Comparison of ENCODE assay signal across 32 mouse cellular contexts in genomic region chr12:111233798-111234197, GRCm38 (mm10). TPM values are rescaled to one million over a fixed set of nuclear protein-coding genes. Genes with fewer than 3 reads are reported as not detected.
A peak's percentile ranks its signal among the peaks of the same experiment; 100 is the strongest.
DNase-seq lines count a peak whose midpoint lies in the region; ATAC-seq and TF ChIP-seq lines count a peak whose summit lies in the region.
"Had no signal": no experiment of that assay in that cellular context is flagged by ENCODE, and none has a peak within 500 bp of the region (broad histone marks: within the 10 kb centered on the region; RNA-seq: fewer than 3 reads in every experiment).

No protein-coding gene starts in this region.

- peaks cover 30% of the 10 kb centered on the region for H3K36me3 ChIP-seq in embryonic facial prominence, embryonic 13.5 days
- peaks cover 39% of the 10 kb centered on the region for H3K36me3 ChIP-seq in embryonic facial prominence, embryonic 10.5 days (replicated peaks)
- no peaks in the 10 kb centered on the region for H3K36me3 ChIP-seq in lung, postnatal 0 days (ENCODE audit: insufficient read depth, low read length)
- H3K36me3 ChIP-seq in small intestine, adult 2 months (ENCODE audit: control insufficient read depth, insufficient read depth, low read length), result peaks cover 11% of the 10 kb centered on the region

- 96% methylated on average over 4 of the region's 4 CpGs for WGBS in embryonic facial prominence, embryonic 13.5 days
- 94% methylated on average over 4 of the region's 4 CpGs for WGBS in embryonic facial prominence, embryonic 10.5 days
- WGBS in lung, postnatal 0 days, result 78% methylated on average over 4 of the region's 4 CpGs
- WGBS in lung, adult 2 months, result 90% methylated on average over 4 of the region's 4 CpGs
- 68% methylated on average over 4 of the region's 4 CpGs for WGBS in small intestine, adult 2 months

- intact Hi-C loops in heart, postnatal 25 days (cut with DNase I), result no loop called here

- no peak overlapping the region for H3K4me2 ChIP-seq in embryonic facial prominence, embryonic 13.5 days
- no peak overlapping the region for H3K4me2 ChIP-seq in lung, postnatal 0 days (replicated peaks; ENCODE audit: low read depth, low read length)
- H3K4me2 ChIP-seq: forebrain, embryonic 12.5 days; hindbrain, embryonic 15.5 days; neural tube, embryonic 13.5 days had no signal

- ATAC-seq in embryonic facial prominence, embryonic 13.5 days (ENCODE audit: insufficient number of reproducible peaks, insufficient read depth, low FRiP score, low TSS enrichment, low read depth), result no peak
- ATAC-seq in lung, postnatal 0 days, result 0 out of 2 replicates have a peak, but pooled peaks have one; percentile 14
- ATAC-seq: midbrain, embryonic 16.5 days had no signal

- TF ChIP-seq EP300 in lung, postnatal 0 days (IDR thresholded peaks at IDR 0.05), result no peak

- H3K4me1 ChIP-seq in embryonic facial prominence, embryonic 13.5 days, result peaks cover 14% of the 10 kb centered on the region
- H3K4me1 ChIP-seq in embryonic facial prominence, embryonic 10.5 days, result peaks cover 13% of the 10 kb centered on the region
- H3K4me1 ChIP-seq in lung, postnatal 0 days (ENCODE audit: insufficient read depth, low read depth, low read length), result no peaks in the 10 kb centered on the region
- peaks cover 3% of the 10 kb centered on the region; the same call in 1 of the 2 replicates for H3K4me1 ChIP-seq in lung, adult 2 months (ENCODE audit: control insufficient read depth, insufficient read depth, low read length)
- peaks cover 11% of the 10 kb centered on the region for H3K4me1 ChIP-seq in small intestine, adult 2 months (ENCODE audit: control insufficient read depth, insufficient read depth, insufficient read length, low read length)
- H3K4me1 ChIP-seq: forebrain, embryonic 12.5 days; hindbrain, embryonic 15.5 days; midbrain, embryonic 10.5 days had no signal

- H3K27ac ChIP-seq in embryonic facial prominence, embryonic 13.5 days, result peak overlapping the region; percentile 22; the same call in 1 of the 2 replicates
- H3K27ac ChIP-seq in embryonic facial prominence, embryonic 10.5 days (replicated peaks), result no peak overlapping the region
- peak overlapping the region; percentile 78 for H3K27ac ChIP-seq in lung, postnatal 0 days (ENCODE audit: low read length)
- H3K27ac ChIP-seq in small intestine, adult 2 months (ENCODE audit: insufficient read depth, low read depth, low read length), result peak overlapping the region; percentile 51
- H3K27ac ChIP-seq: forebrain, embryonic 12.5 days; hindbrain, embryonic 15.5 days; macrophage; midbrain, embryonic 10.5 days; neural tube, embryonic 13.5 days had no signal

- H3K4me3 ChIP-seq in embryonic facial prominence, embryonic 13.5 days, result no peak overlapping the region
- no peak overlapping the region for H3K4me3 ChIP-seq in embryonic facial prominence, embryonic 10.5 days
- H3K4me3 ChIP-seq in lung, postnatal 0 days (ENCODE audit: low read depth, low read length), result no peak overlapping the region
- H3K4me3 ChIP-seq in lung, adult 2 months (replicated peaks; ENCODE audit: extremely low read depth, low read depth, low read length), result no peak overlapping the region
- no peak overlapping the region for H3K4me3 ChIP-seq in small intestine, adult 2 months (ENCODE audit: low read depth, low read length)
- H3K4me3 ChIP-seq: erythroblast, embryonic 14.5 days; forebrain, embryonic 12.5 days; hindbrain, embryonic 15.5 days; midbrain, embryonic 10.5 days; myocyte; neural tube, embryonic 13.5 days had no signal

- TF ChIP-seq CTCF in lung, postnatal 0 days (IDR thresholded peaks at IDR 0.05), result no peak
- TF ChIP-seq CTCF in lung, adult 2 months (IDR thresholded peaks at IDR 0.05; ENCODE audit: insufficient read depth, low read length), result no peak
- TF ChIP-seq CTCF in small intestine, adult 2 months (IDR thresholded peaks at IDR 0.05; ENCODE audit: extremely low read depth, insufficient read length, insufficient replicate concordance, low read depth, low read length), result no peak

- DNase-seq in embryonic facial prominence, embryonic 10.5 days (ENCODE audit: low spot score), result no peak
- no peak for DNase-seq in lung, postnatal 0 days (ENCODE audit: low spot score)
- no peak for DNase-seq in lung, adult 2 months
- no peak for DNase-seq in spleen, postnatal 36 days (ENCODE audit: low spot score in 2 of 2)
- no peak for DNase-seq in heart, postnatal 25 days (ENCODE audit: low spot score)
- no peak for DNase-seq in frontal cortex, postnatal 14 days (ENCODE audit: low spot score in 2 of 2)
- DNase-seq: adrenal gland, postnatal 25 days; cerebellum, adult 11 months; cerebellum, adult 9-11 months; gastrocnemius, postnatal 36 days; kidney, postnatal 36 days; thymus, adult 2 months had no signal

- no peaks in the 10 kb centered on the region for H3K9me3 ChIP-seq in embryonic facial prominence, embryonic 13.5 days
- no peaks in the 10 kb centered on the region for H3K9me3 ChIP-seq in embryonic facial prominence, embryonic 10.5 days
- H3K9me3 ChIP-seq in lung, postnatal 0 days (ENCODE audit: low read length), result no peaks in the 10 kb centered on the region
- H3K9me3 ChIP-seq: forebrain, embryonic 12.5 days; hindbrain, embryonic 15.5 days; midbrain, embryonic 10.5 days; neural tube, embryonic 13.5 days had no signal

- H3K9ac ChIP-seq in embryonic facial prominence, embryonic 13.5 days, result no peak overlapping the region
- H3K9ac ChIP-seq in lung, postnatal 0 days (replicated peaks; ENCODE audit: low read depth), result no peak overlapping the region
- H3K9ac ChIP-seq: forebrain, embryonic 12.5 days; hindbrain, embryonic 15.5 days; neural tube, embryonic 13.5 days had no signal

- no peak for TF ChIP-seq POLR2A in lung, adult 2 months (IDR thresholded peaks at IDR 0.05; ENCODE audit: borderline replicate concordance, extremely low read depth, low read depth, low read length)
- TF ChIP-seq POLR2A in small intestine, adult 2 months (IDR thresholded peaks at IDR 0.05; ENCODE audit: low read depth, low read length), result no peak

- H3K27me3 ChIP-seq in embryonic facial prominence, embryonic 13.5 days, result no peaks in the 10 kb centered on the region
- no peaks in the 10 kb centered on the region for H3K27me3 ChIP-seq in embryonic facial prominence, embryonic 10.5 days (replicated peaks; ENCODE audit: low read depth, poor library complexity, severe bottlenecking)
- no peaks in the 10 kb centered on the region for H3K27me3 ChIP-seq in lung, postnatal 0 days (replicated peaks; ENCODE audit: insufficient read depth, low read length)
- no peaks in the 10 kb centered on the region for H3K27me3 ChIP-seq in small intestine, adult 2 months (ENCODE audit: control insufficient read depth, insufficient read depth, low read length)
- H3K27me3 ChIP-seq: forebrain, embryonic 12.5 days; hindbrain, embryonic 15.5 days; neural tube, embryonic 13.5 days had no signal

RNA-seq across cellular contexts. Expression of gene Amn, which starts 37.1 kb away (rescaled TPM):
- 1.5 and 1.8 TPM in 2 replicates for polyA plus RNA-seq in embryonic facial prominence, embryonic 13.5 days (2015; fragmentation: Nextera tagmentation; extraction: Ambion mirVana)
- 0.16 and 0.25 TPM in 2 replicates for polyA plus RNA-seq in embryonic facial prominence, embryonic 10.5 days (2016; fragmentation: Nextera tagmentation; extraction: Ambion mirVana)
- 0.31 and 0.40 TPM in 2 replicates for polyA plus RNA-seq in lung, postnatal 0 days (2015; fragmentation: Nextera tagmentation; extraction: Ambion mirVana)
- 0.43 and 0.66 TPM in 2 replicates for polyA plus RNA-seq in lung, adult 2 months (2012; rRNA removed)
- 127 and 1,225 TPM in 2 replicates for polyA plus RNA-seq in small intestine, adult 2 months (2012; rRNA removed)
- not detected for total RNA-seq in heart, postnatal 25 days (2021)
- total RNA-seq: gastrocnemius, adult 18-20 months; gastrocnemius, postnatal 36 days; hematopoietic stem cell, adult 5-6 weeks had no signal
- polyA plus RNA-seq: macrophage had no signal

RNA-seq across cellular contexts. Expression of gene 4930595D18Rik, which starts 49.5 kb away (rescaled TPM):
- polyA plus RNA-seq in embryonic facial prominence, embryonic 13.5 days (2015; fragmentation: Nextera tagmentation; extraction: Ambion mirVana), result not detected in 2 replicates
- polyA plus RNA-seq in embryonic facial prominence, embryonic 10.5 days (2016; fragmentation: Nextera tagmentation; extraction: Ambion mirVana), result not detected in 2 replicates
- not detected in 2 replicates for polyA plus RNA-seq in lung, postnatal 0 days (2015; fragmentation: Nextera tagmentation; extraction: Ambion mirVana)
- polyA plus RNA-seq in lung, adult 2 months (2012; rRNA removed), result not detected in 2 replicates
- not detected in 2 replicates for polyA plus RNA-seq in small intestine, adult 2 months (2012; rRNA removed)
- not detected for total RNA-seq in heart, postnatal 25 days (2021)
- total RNA-seq: adrenal gland, postnatal 25 days; gastrocnemius, adult 18-20 months; gastrocnemius, postnatal 36 days; heart, adult 8-10 months; hematopoietic stem cell, adult 5-6 weeks; left cerebral cortex, postnatal 36 days had no signal
- polyA plus RNA-seq: cortical plate, adult 2 months; embryonic facial prominence, embryonic 11.5 days; erythroblast, embryonic 14.5 days; forebrain, embryonic 12.5 days; heart, embryonic 16.5 days; hindbrain, embryonic 15.5 days; intestine, embryonic 14.5 days; kidney, embryonic 14.5 days; liver, embryonic 16.5 days; macrophage; midbrain, embryonic 10.5 days; midbrain, embryonic 16.5 days; myocyte; neural tube, embryonic 13.5 days; thymus, adult 2 months had no signal

Comparison
In these comparisons a context has a peak if more than half of its experiments do, and no peak if none do; other contexts are left out.
1. RNA of gene Amn, which starts 37.1 kb away (polyA plus RNA-seq): 127 to 1,225 TPM in small intestine, adult 2 months; 1.5 to 1.8 TPM in embryonic facial prominence, embryonic 13.5 days, 0.43 to 0.66 TPM in lung, adult 2 months, 0.31 to 0.40 TPM in lung, postnatal 0 days and 0.16 to 0.25 TPM in embryonic facial prominence, embryonic 10.5 days; every median in the first group is over 10 times any median in the second.